Mouse (Mus musculus) heart, embryonic 11.5 days (tissue): ENCODE measurements around the gene BC004004. TPM values are rescaled to one million over a fixed set of nuclear protein-coding genes. Genes with fewer than 3 reads are reported as not detected.
A peak's percentile ranks its signal among the peaks of the same experiment; 100 is the strongest.

ENCODE experiments used
- ATAC-seq: fragments of 200-750 bp; cut with Nextera tagmentation; replicated peaks from 2 replicates; pipeline ENCODE4 v1.8.0; 2017; ENCODE audit warnings: moderate library complexity; ENCODE audit not compliant: insufficient number of reproducible peaks, low FRiP score, low TSS enrichment
- H3K27ac ChIP-seq: fragments of 300-500 bp; sonication (generic); 2 replicates; pipeline ENCODE4 v1.5.1; 2014; ENCODE audit warnings: mild to moderate bottlenecking, low read depth, low read length
- H3K27me3 ChIP-seq: fragments of 300-500 bp; sonication (generic); 2 replicates; pipeline ENCODE4 v1.6.1; 2014; ENCODE audit warnings: mild to moderate bottlenecking, low read length, mixed read lengths; ENCODE audit not compliant: control insufficient read depth, insufficient read depth
- H3K36me3 ChIP-seq: fragments of 300-500 bp; sonication (generic); 2 replicates; pipeline ENCODE4 v1.6.1; 2014; ENCODE audit warnings: mild to moderate bottlenecking, low read length, moderate library complexity, mixed read lengths; ENCODE audit not compliant: control insufficient read depth, insufficient read depth
- H3K4me1 ChIP-seq: fragments of 300-500 bp; sonication (generic); 2 replicates; pipeline ENCODE4 v1.6.1; 2014; ENCODE audit warnings: low read length; ENCODE audit not compliant: control insufficient read depth, insufficient read depth
- H3K4me2 ChIP-seq: fragments of 300-500 bp; sonication (generic); 2 replicates; pipeline ENCODE4 v1.6.1; 2014; ENCODE audit warnings: mild to moderate bottlenecking, moderate library complexity
- H3K4me3 ChIP-seq: fragments of 300-500 bp; sonication (generic); 2 replicates; pipeline ENCODE4 v1.5.1; 2014; ENCODE audit warnings: low read depth, low read length
- H3K9ac ChIP-seq: fragments of 300-500 bp; sonication (generic); 2 replicates; pipeline ENCODE4 v1.6.1; 2014; ENCODE audit warnings: mild to moderate bottlenecking, low read depth, low read length, moderate library complexity
- H3K9me3 ChIP-seq: fragments of 300-500 bp; sonication (generic); replicated peaks from 2 replicates; pipeline ENCODE4 v1.6.1; 2016; ENCODE audit warnings: low read length; ENCODE audit not compliant: control insufficient read depth
- WGBS: fragments of 180-500 bp; shearing (Covaris S2); extraction: QIAGEN DNeasy Blood & Tissue Kit; methylation state at CpG from one replicate; pipeline ENCODE4 v1.1.7; 2014; ENCODE audit not compliant: insufficient replicate concordance; 5-methylcytosine and 5-hydroxymethylcytosine counted together
- polyA plus RNA-seq: library from polyadenylated mRNA; unstranded; fragments of >200 nt; fragmentation: Nextera tagmentation; extraction: Ambion mirVana; gene quantifications from 2 replicates; pipeline ENCODE4 v1.2.1, GENCODE M21; 2014

The BC004004 gene
- polyA plus RNA-seq, 1 experiment from 2014 or later, result 90.6 TPM

- Histone ChIP-seq H3K4me2 (peak overlapping the region; percentile 73), H3K9ac (peak overlapping the region; percentile 72), H3K9me3 (no peaks in the 10 kb centered on the region), H3K36me3 (no peaks in the 10 kb centered on the region), H3K4me3 (peak overlapping the region; percentile 38), H3K27ac (peak overlapping the region; percentile 98), H3K27me3 (no peaks in the 10 kb centered on the region), H3K4me1 (peaks cover 24% of the 10 kb centered on the region)
- 12% methylated on average over 9 of the region's 9 CpGs for WGBS
- peak; percentile 13; the same call in 1 of the 2 replicates for ATAC-seq
These were observed 88.3 kb downstream of the BC004004 start for GRCm38 (mm10) chr17:29356882-29357281.

- ATAC-seq, result no peak
- Histone ChIP-seq H3K4me3 (no peak overlapping the region), H3K27me3 (no peaks in the 10 kb centered on the region), H3K27ac (no peak overlapping the region), H3K36me3 (no peaks in the 10 kb centered on the region), H3K9ac (no peak overlapping the region), H3K4me1 (peaks cover 24% of the 10 kb centered on the region), H3K4me2 (no peak overlapping the region), H3K9me3 (no peaks in the 10 kb centered on the region)
- 57% methylated on average over 3 of the region's 3 CpGs for WGBS
These were observed 90.3 kb downstream of the BC004004 start for GRCm38 (mm10) chr17:29358928-29359327.

GRCm38 (mm10) chr17:29360761-29361221 lies 92.2 kb downstream of the BC004004 start, which contains the start of gene Fgd2:
Gene Fgd2, plus strand, starts transcription at chr17:29360914.
- H3K4me3 ChIP-seq, result no peak within 1 kb of the TSS
- no peaks in the 10 kb centered on the region for H3K36me3 ChIP-seq
- peak within 1 kb of the TSS; percentile 12; the same call in 1 of the 2 replicates for H3K4me2 ChIP-seq
- no peak for ATAC-seq
- no peak within 1 kb of the TSS for H3K9ac ChIP-seq
- no peak within 1 kb of the TSS for H3K27ac ChIP-seq
- H3K9me3 ChIP-seq, result no peaks in the 10 kb centered on the region
- 14% methylated on average over 5 of the region's 5 CpGs for WGBS
- H3K4me1 ChIP-seq, result peaks cover 16% of the 10 kb centered on the region
- no peaks in the 10 kb centered on the region for H3K27me3 ChIP-seq

GRCm38 (mm10) chr17:29361982-29362691 lies 93.5 kb downstream of the BC004004 start:
- no peaks in the 10 kb centered on the region for H3K9me3 ChIP-seq
- 45% methylated on average over 8 of the region's 8 CpGs for WGBS
- no peak for ATAC-seq
- no peak overlapping the region for H3K9ac ChIP-seq
- H3K4me1 ChIP-seq, result peaks cover 2% of the 10 kb centered on the region
- H3K4me3 ChIP-seq, result no peak overlapping the region
- H3K36me3 ChIP-seq, result no peaks in the 10 kb centered on the region
- H3K4me2 ChIP-seq, result no peak overlapping the region
- H3K27me3 ChIP-seq, result peaks cover 3% of the 10 kb centered on the region; the same call in 1 of the 2 replicates
- no peak overlapping the region for H3K27ac ChIP-seq

- Histone ChIP-seq H3K27ac (no peak overlapping the region), H3K9me3 (no peaks in the 10 kb centered on the region), H3K4me3 (no peak overlapping the region), H3K9ac (no peak overlapping the region), H3K4me1 (no peaks in the 10 kb centered on the region), H3K4me2 (no peak overlapping the region), H3K36me3 (no peaks in the 10 kb centered on the region), H3K27me3 (peaks cover 11% of the 10 kb centered on the region)
- ATAC-seq, result no peak
- WGBS, result 75% methylated on average over 8 of the region's 8 CpGs
These were observed 94.5 kb downstream of the BC004004 start for GRCm38 (mm10) chr17:29363109-29363508.

Other genes with a start within 250 kb of the BC004004 start
- gene Srsf3, start 236.2 kb upstream of the BC004004 start, polyA plus RNA-seq, result 420 and 433 TPM in 2 replicates
- gene Cdkn1a, start 177.8 kb upstream of the BC004004 start, polyA plus RNA-seq, result 39.3 TPM in 2 replicates
- 0.20 TPM in 1 of 2 replicates, not detected in the other for gene Rab44, start 154.6 kb upstream of the BC004004 start, polyA plus RNA-seq
- gene Cpne5, start 30.6 kb upstream of the BC004004 start, polyA plus RNA-seq, result 24.0 and 28.8 TPM in 2 replicates
- 117 and 135 TPM in 2 replicates for gene Ppil1, start 4.6 kb upstream of the BC004004 start, polyA plus RNA-seq
- gene Pi16, start 48.9 kb downstream of the BC004004 start, polyA plus RNA-seq, result 0.55 and 1.7 TPM in 2 replicates
- 266 and 306 TPM in 2 replicates for gene Mtch1, start 79.1 kb downstream of the BC004004 start, polyA plus RNA-seq
- gene Fgd2, start 92.1 kb downstream of the BC004004 start, polyA plus RNA-seq, result 1.2 and 2.3 TPM in 2 replicates
- gene Pim1, start 222.0 kb downstream of the BC004004 start, polyA plus RNA-seq, result 23.5 and 27.3 TPM in 2 replicates